Mouse (Mus musculus) heart, adult 2 months (tissue): ENCODE measurements around the gene Ryr1. TPM values are rescaled to one million over a fixed set of nuclear protein-coding genes. Genes with fewer than 3 reads are reported as not detected.

Experiments
- DNase-seq, 2 experiments: peaks; one replicate each; pipeline ENCODE4 v3.0.0; 2021
- H3K27ac ChIP-seq: fragments of 200-600 bp; 2 replicates; pipeline ENCODE4 v1.8.1; 2022
- H3K27me3 ChIP-seq: fragments of 200-500 bp; 2 replicates; pipeline ENCODE4 v1.6.1; 2012; ENCODE audit warnings: mild to moderate bottlenecking, low read length, inconsistent platforms, mixed read lengths; ENCODE audit not compliant: control insufficient read depth, insufficient read depth
- H3K36me3 ChIP-seq: fragments of 200-500 bp; 2 replicates; pipeline ENCODE4 v1.6.1; 2012; ENCODE audit warnings: low read length, inconsistent platforms; ENCODE audit not compliant: control insufficient read depth, insufficient read depth
- H3K4me1 ChIP-seq: fragments of 200-500 bp; 2 replicates; pipeline ENCODE4 v1.6.1; 2011; ENCODE audit warnings: low read length; ENCODE audit not compliant: control insufficient read depth, insufficient read depth
- H3K4me3 ChIP-seq: fragments of 200-600 bp; 2 replicates; pipeline ENCODE4 v1.8.1; 2022
- H3K79me2 ChIP-seq: fragments of 200-500 bp; replicated peaks from 2 replicates; pipeline ENCODE4 v1.6.1; 2012; ENCODE audit warnings: mild to moderate bottlenecking, inconsistent platforms, low read length, moderate library complexity, mixed read lengths; ENCODE audit not compliant: control insufficient read depth, insufficient read depth
- H3K9ac ChIP-seq: fragments of 200-500 bp; 2 replicates; pipeline ENCODE4 v1.6.1; 2012; ENCODE audit warnings: low read depth, mild to moderate bottlenecking, control low read depth, inconsistent platforms, low read length, mixed read lengths
- CTCF ChIP-seq: fragments of 200-600 bp; IDR thresholded peaks from 2 replicates; pipeline ENCODE4 v1.8.1; 2022; ENCODE audit warnings: antibody characterized with exemption, mild to moderate bottlenecking, moderate library complexity
- EP300 ChIP-seq: fragments of 200-500 bp; IDR thresholded peaks from 2 replicates; pipeline ENCODE4 v1.6.1; 2011; ENCODE audit warnings: low read depth, low read length, control low read depth; ENCODE audit not compliant: insufficient read depth
- POLR2A ChIP-seq: fragments of 200-500 bp; IDR thresholded peaks from 2 replicates; pipeline ENCODE4 v1.6.1; 2011; ENCODE audit warnings: mild to moderate bottlenecking, low read depth, low read length, control low read depth; ENCODE audit not compliant: insufficient read depth
- WGBS: fragments of 180-500 bp; shearing (Covaris S2); methylation state at CpG from one replicate; pipeline ENCODE4 v1.1.7; 2018; 5-methylcytosine and 5-hydroxymethylcytosine counted together
- intact Hi-C: fragments of 180-260 bp; cut with DNase I; formaldehyde crosslinking; loops from one replicate; pipeline ENCODE4 v1.15.1; 2025
- polyA plus RNA-seq: library from polyadenylated mRNA; depleted of rRNA; stranded (reverse); fragments of >200 nt; gene quantifications from 2 replicates; pipeline ENCODE4 v1.2.3, GENCODE M21; 2012
- total RNA-seq, 2 experiments: library from RNA; stranded (reverse); gene quantifications; 2 replicates each; pipeline ENCODE4 v1.2.3; 2021

The Ryr1 gene
- total and polyA plus RNA-seq, 3 experiments, result under 0.01 to 0.18 (median 0.08) TPM

DNA sequence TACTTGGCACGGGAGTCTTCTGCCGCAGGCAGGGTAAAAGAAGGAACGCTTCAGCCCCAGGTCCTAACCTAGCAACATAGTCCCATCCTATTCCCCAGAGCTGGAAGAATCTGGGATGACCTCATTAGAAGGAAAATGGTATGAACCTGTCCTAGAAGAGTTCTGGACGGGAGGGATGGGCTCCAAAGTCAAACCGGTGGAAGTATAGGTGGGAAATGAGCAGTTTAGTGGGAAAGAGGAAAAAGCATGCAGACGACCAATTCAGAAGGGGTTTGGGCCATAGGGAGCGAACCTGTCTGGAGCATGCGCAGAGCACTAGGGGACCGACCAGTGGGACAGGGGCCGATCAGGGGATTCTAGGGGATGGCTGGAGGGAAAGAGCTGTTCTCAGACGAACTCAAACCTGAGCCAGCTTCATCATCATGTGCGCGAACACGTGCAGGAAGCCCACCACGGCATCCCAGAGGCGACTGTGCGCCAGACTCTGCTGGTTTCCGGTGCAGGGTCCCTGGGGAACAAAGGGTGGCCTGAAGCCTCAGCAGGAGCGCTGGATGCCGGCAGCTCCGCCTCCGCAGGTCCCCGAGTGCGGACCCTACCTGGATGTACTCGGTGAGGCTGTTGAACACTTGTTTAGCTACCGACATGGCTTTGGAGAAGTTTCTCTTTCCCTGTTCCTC, 84.9 kb downstream of the Ryr1 start:
- H3K4me3 ChIP-seq, result peak overlapping the region; percentile 3; the same call in 1 of the 2 replicates
- no peak overlapping the region for H3K27ac ChIP-seq

GRCm38 (mm10) chr7:29039604-29039984, 85.4 kb downstream of the Ryr1 start:
- intact Hi-C loops, result loop anchor here (2.0 to 10.0 kb wide), 3 partner anchors 67 to 259 kb away; no protein-coding TSS in a partner anchor

More for the DNA sequence above, 84.9 kb downstream of the Ryr1 start:
- H3K27me3 ChIP-seq, result no peaks in the 10 kb centered on the region
- no peaks in the 10 kb centered on the region for H3K36me3 ChIP-seq
- WGBS, result 1% methylated on average over 26 of the region's 26 CpGs
- intact Hi-C loops, result loop anchor here (2.0 to 10.0 kb wide), 4 partner anchors 67 to 485 kb away; no protein-coding TSS in a partner anchor
- peak; percentile 25 to 36 for DNase-seq
- peaks cover 2% of the 10 kb centered on the region; the same call in 1 of the 2 replicates for H3K4me1 ChIP-seq
- H3K9ac ChIP-seq, result no peak overlapping the region
- H3K79me2 ChIP-seq, result no peaks in the 10 kb centered on the region
- TF ChIP-seq CTCF (no peak), POLR2A (no peak), EP300 (no peak)

DNA sequence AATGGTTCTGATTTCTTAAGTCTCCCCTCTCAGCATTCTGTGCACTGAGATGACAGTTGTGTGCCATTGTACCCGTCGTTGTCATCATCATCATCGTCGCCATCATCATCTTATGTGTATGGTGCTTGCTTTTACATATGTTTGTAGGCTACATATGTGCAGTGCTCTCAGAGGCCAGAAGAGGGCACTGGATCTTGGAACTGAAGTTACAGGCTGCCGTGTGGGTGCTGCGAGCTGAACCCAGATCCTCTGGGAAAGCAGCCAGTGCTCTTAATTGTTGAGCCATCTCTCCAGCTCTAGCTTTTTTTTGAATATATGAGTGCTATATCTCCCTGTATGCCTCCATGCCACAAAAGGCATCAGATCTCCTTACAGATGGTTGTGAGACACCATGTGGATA, 87.7 kb downstream of the Ryr1 start:
- Histone ChIP-seq H3K27me3 (no peaks in the 10 kb centered on the region), H3K4me1 (peaks cover 2% of the 10 kb centered on the region; the same call in 1 of the 2 replicates), H3K79me2 (no peaks in the 10 kb centered on the region), H3K36me3 (no peaks in the 10 kb centered on the region), H3K4me3 (no peak overlapping the region), H3K9ac (no peak overlapping the region), H3K27ac (no peak overlapping the region)
- DNase-seq, result no peak
- intact Hi-C loops, result loop anchor here (10.0 kb wide), 1 partner anchor 142 kb away; no protein-coding TSS in a partner anchor
- peak; percentile 21; the same call in 1 of the 2 replicates for TF ChIP-seq CTCF
- no peak for TF ChIP-seq EP300
- 80% methylated on average over 6 of the region's 6 CpGs for WGBS

More at GRCm38 (mm10) chr7:29039604-29039984, 85.4 kb downstream of the Ryr1 start:
- Histone ChIP-seq H3K27ac (no peak overlapping the region), H3K4me3 (peak overlapping the region; percentile 3; the same call in 1 of the 2 replicates), H3K4me1 (peaks cover 2% of the 10 kb centered on the region; the same call in 1 of the 2 replicates), H3K9ac (no peak overlapping the region), H3K27me3 (no peaks in the 10 kb centered on the region), H3K79me2 (no peaks in the 10 kb centered on the region), H3K36me3 (no peaks in the 10 kb centered on the region)
- 0% methylated on average over 11 of the region's 11 CpGs for WGBS
- no peak for TF ChIP-seq POLR2A
- peak; percentile 93 for TF ChIP-seq CTCF
- DNase-seq, result peak; percentile 81

DNA sequence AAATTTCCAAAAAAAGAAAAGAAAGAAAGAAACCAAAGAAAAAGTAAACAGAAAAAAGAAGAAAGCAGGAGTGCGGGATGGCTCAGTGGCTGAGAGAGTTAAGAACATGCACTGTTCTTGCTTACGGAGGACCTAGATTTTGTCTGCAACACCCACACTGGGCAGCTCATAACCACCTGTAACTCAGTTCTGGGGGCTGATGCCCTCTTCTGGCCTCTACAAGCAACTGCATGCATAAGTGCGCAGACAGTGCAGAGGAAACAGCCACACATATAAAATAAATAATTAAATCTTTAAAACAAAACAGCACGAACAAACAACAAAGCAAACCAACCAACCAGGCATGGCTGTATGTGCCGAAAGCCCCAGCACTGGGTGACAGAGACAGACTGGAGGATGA, 92.3 kb downstream of the Ryr1 start:
- H3K79me2 ChIP-seq, result no peaks in the 10 kb centered on the region
- no peaks in the 10 kb centered on the region for H3K27me3 ChIP-seq
- no peak overlapping the region for H3K27ac ChIP-seq
- no peaks in the 10 kb centered on the region for H3K36me3 ChIP-seq
- H3K9ac ChIP-seq, result no peak overlapping the region
- no peak for DNase-seq
- no peaks in the 10 kb centered on the region for H3K4me1 ChIP-seq
- TF ChIP-seq POLR2A, result no peak
- TF ChIP-seq CTCF, result peak; percentile 49
- WGBS, result 81% methylated on average over 5 of the region's 5 CpGs
- H3K4me3 ChIP-seq, result no peak overlapping the region
- intact Hi-C loops, result loop anchor here (10.0 kb wide), 1 partner anchor 138 kb away; no protein-coding TSS in a partner anchor

DNA sequence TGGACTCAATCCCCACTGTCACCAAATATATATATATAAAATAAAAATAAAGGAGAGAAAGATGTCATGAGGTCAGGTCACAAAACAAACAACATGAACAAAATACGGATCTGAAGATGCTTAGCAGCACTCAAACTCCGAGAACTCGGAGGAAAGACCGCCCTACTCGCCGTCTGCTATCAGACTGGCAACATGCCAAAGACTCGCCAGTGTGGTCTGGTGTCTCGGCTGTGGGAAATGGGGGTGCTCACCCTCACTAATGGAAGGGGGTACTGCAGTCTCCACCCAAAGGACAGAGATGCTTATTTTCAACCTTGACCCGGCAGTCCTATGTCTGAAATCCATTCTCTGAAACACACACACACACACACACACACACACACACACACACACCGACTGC, 93.3 kb downstream of the Ryr1 start:
- TF ChIP-seq EP300, result no peak
- TF ChIP-seq POLR2A, result no peak
- Histone ChIP-seq H3K36me3 (no peaks in the 10 kb centered on the region), H3K27ac (no peak overlapping the region), H3K79me2 (no peaks in the 10 kb centered on the region), H3K27me3 (no peaks in the 10 kb centered on the region), H3K9ac (no peak overlapping the region), H3K4me1 (no peaks in the 10 kb centered on the region), H3K4me3 (no peak overlapping the region)
- WGBS, result 33% methylated on average over 10 of the region's 10 CpGs
- intact Hi-C loops, result loop anchor here (10.0 kb wide), 1 partner anchor 137 kb away; no protein-coding TSS in a partner anchor
- no peak for DNase-seq
